Mouse (Mus musculus) lung, embryonic 15.5 days (tissue): Measurements from ENCODE around the gene Vmn2r25. TPM values are rescaled to one million over a fixed set of nuclear protein-coding genes. Genes with fewer than 3 reads are reported as not detected.
"Not testable (repeated sequence)": the region's sequence is repeated elsewhere in the genome, so short reads cannot be mapped to it uniquely, and the experiment has no call there.

Experiments
- ATAC-seq: fragments of 200-750 bp; cut with Nextera tagmentation; 2 replicates; pipeline ENCODE4 v1.8.0; 2017; ENCODE audit warnings: moderate number of reproducible peaks, borderline replicate concordance; ENCODE audit not compliant: low FRiP score, low TSS enrichment; ENCODE audit errors: extremely low read depth
- H3K27ac ChIP-seq: fragments of 300-500 bp; sonication (generic); 2 replicates; pipeline ENCODE4 v1.5.1; 2015; ENCODE audit warnings: moderate library complexity, mild to moderate bottlenecking, inconsistent platforms
- H3K27me3 ChIP-seq: fragments of 300-500 bp; sonication (generic); 2 replicates; pipeline ENCODE4 v1.6.1; 2015; ENCODE audit warnings: inconsistent platforms
- H3K36me3 ChIP-seq: fragments of 300-500 bp; sonication (generic); 2 replicates; pipeline ENCODE4 v1.6.1; 2015; ENCODE audit warnings: inconsistent platforms
- H3K4me1 ChIP-seq: fragments of 300-500 bp; sonication (generic); 2 replicates; pipeline ENCODE4 v1.6.1; 2015; ENCODE audit warnings: inconsistent platforms
- H3K4me2 ChIP-seq: fragments of 300-500 bp; sonication (generic); 2 replicates; pipeline ENCODE4 v1.6.1; 2015; ENCODE audit warnings: inconsistent platforms, mild to moderate bottlenecking, moderate library complexity
- H3K4me3 ChIP-seq: fragments of 300-500 bp; sonication (generic); 2 replicates; pipeline ENCODE4 v1.5.1; 2015; ENCODE audit warnings: mild to moderate bottlenecking, inconsistent platforms
- H3K9ac ChIP-seq: fragments of 300-500 bp; sonication (generic); 2 replicates; pipeline ENCODE4 v1.6.1; 2015; ENCODE audit warnings: inconsistent platforms
- H3K9me3 ChIP-seq: fragments of 300-500 bp; sonication (generic); 2 replicates; pipeline ENCODE4 v1.6.1; 2016; ENCODE audit warnings: inconsistent platforms
- WGBS: fragments of 180-500 bp; shearing (Covaris S2); methylation state at CpG from one replicate; pipeline ENCODE4 v1.1.7; 2015; 5-methylcytosine and 5-hydroxymethylcytosine counted together
- polyA plus RNA-seq: library from polyadenylated mRNA; unstranded; fragments of >200 nt; fragmentation: Nextera tagmentation; extraction: Ambion mirVana; gene quantifications from 2 replicates; pipeline ENCODE4 v1.2.1, GENCODE M21; 2015

Vmn2r25 gene
- polyA plus RNA-seq, result not detected in 2 replicates

DNA sequence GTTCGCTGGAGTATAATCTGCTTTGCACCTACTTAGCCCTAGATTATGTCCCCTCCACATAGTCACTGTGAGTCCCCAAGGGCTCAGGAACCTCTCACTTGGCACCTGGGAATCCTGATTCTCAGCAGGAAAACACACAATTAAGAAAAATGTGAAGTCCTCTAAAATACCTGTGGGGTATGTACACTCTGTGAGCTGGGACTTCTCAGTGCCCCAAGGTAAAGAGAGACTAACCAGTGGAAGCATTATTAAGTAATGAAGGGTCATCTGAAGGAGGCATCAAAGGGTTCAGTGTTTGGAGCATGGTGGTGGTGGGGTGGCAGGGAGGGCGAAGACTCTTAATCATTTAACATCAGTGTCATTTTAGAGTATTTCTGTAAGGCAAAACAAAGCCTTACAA lies at the start of gene Vmn2r25:
Gene Vmn2r25 (minus strand): TSS at position 101 of the 400 bp plus-strand sequence.
- 47% methylated on average over 2 of the region's 2 CpGs for WGBS
- not testable (repeated sequence) for H3K4me1 ChIP-seq, H3K4me2 ChIP-seq, H3K36me3 ChIP-seq, H3K9me3 ChIP-seq, H3K4me3 ChIP-seq, H3K27me3 ChIP-seq, ATAC-seq, H3K27ac ChIP-seq, H3K9ac ChIP-seq

DNA sequence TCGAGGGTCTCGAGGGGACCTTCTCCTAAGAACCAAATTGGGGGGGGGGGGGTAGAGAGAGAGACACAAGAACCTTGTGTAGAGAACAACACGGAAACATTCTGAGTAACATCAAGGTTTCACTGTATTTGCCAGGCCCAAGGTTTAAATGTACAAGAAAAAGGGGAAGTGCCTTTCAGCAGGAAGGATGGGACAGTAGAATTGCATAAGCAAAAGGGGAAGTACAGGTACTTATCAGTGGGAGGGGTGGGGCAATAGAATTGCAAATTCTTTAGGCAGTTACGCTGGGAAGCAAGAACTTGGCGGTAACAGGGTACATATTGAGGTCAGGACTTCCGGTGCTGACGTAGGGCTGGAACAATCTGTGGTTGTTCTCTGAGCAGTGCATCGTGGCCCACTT lies 33.3 kb downstream of the Vmn2r25 start:
- H3K36me3 ChIP-seq, result no peaks in the 10 kb centered on the region
- 79% methylated on average over 8 of the region's 8 CpGs for WGBS
- no peaks in the 10 kb centered on the region for H3K27me3 ChIP-seq
- no peak for ATAC-seq
- no peak overlapping the region for H3K9ac ChIP-seq
- no peak overlapping the region for H3K27ac ChIP-seq
- H3K4me1 ChIP-seq, result no peaks in the 10 kb centered on the region
- no peak overlapping the region for H3K4me2 ChIP-seq
- H3K9me3 ChIP-seq, result no peaks in the 10 kb centered on the region
- no peak overlapping the region for H3K4me3 ChIP-seq

DNA sequence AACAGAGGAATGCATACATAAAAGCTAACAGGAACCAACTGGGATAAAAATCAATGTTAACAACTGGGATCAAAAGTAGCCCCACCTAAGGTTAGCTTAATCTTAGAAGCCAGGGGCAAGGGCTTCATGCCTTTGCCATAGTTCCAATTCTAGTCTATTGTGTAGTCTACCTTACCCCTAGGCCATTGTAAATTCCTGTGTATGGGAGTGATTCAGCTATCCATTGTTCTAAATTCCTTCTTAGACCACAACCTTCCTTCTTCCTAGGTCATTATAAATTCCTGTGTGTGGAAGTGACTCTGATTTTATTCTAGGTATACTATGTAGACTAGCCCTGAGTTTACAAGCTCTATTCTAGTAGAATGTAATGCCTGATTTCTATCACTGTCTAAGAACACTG lies 43.0 kb downstream of the Vmn2r25 start:
- H3K36me3 ChIP-seq, H3K9ac ChIP-seq, H3K4me2 ChIP-seq, H3K27me3 ChIP-seq, H3K27ac ChIP-seq, H3K4me3 ChIP-seq, H3K9me3 ChIP-seq, ATAC-seq, H3K4me1 ChIP-seq: not testable (repeated sequence)

DNA sequence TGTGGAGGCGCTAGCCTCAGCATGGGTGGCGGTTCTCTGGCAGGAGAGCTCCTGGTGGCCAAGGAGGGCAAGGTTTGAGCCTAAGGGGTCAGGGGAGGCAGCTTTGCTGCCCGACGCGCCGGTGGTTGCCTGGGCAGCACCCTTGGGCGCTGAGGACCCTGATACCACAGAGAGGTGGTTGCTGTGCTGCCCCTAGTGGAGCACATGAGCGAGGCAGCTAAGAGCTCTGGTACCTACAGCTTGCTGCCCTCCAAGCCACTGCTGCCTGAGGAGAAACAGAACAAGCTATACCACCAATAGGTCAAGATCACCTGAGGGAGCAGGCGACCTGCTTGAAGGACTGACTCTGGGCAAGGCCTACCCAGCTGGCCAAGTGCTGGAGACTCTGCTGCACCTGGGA lies 59.5 kb downstream of the Vmn2r25 start:
- Histone ChIP-seq H3K27me3 (no peaks in the 10 kb centered on the region), H3K36me3 (no peaks in the 10 kb centered on the region), H3K4me2 (no peak overlapping the region), H3K4me3 (no peak overlapping the region), H3K4me1 (no peaks in the 10 kb centered on the region), H3K27ac (no peak overlapping the region), H3K9me3 (no peaks in the 10 kb centered on the region), H3K9ac (no peak overlapping the region)
- no peak for ATAC-seq
- WGBS, result 28% methylated on average over 9 of the region's 9 CpGs

DNA sequence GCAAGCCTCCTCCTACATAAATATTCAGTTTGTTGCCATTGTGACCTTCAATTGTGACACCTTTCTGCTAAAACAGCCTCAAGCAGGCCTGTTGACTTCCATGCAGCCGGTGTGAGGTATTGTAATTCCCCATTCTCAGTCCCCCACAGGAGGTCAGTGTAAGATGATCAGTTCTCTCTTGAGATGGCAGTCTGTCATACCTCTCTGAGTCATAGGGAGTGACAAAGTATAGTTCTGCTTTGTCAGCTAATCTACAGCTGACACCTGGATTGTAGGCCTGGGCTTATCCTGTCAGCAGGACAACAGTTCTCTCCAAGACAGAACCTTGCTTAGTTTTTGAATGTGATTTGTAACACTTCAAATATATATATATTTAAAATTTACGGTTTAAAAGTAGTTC lies 68.4 kb downstream of the Vmn2r25 start:
- no peak for ATAC-seq
- Histone ChIP-seq H3K36me3 (no peaks in the 10 kb centered on the region), H3K27ac (no peak overlapping the region), H3K4me3 (no peak overlapping the region), H3K4me2 (no peak overlapping the region), H3K4me1 (no peaks in the 10 kb centered on the region), H3K9ac (no peak overlapping the region), H3K9me3 (no peaks in the 10 kb centered on the region), H3K27me3 (no peaks in the 10 kb centered on the region)
- 64% methylated on average over 2 of the region's 2 CpGs for WGBS

DNA sequence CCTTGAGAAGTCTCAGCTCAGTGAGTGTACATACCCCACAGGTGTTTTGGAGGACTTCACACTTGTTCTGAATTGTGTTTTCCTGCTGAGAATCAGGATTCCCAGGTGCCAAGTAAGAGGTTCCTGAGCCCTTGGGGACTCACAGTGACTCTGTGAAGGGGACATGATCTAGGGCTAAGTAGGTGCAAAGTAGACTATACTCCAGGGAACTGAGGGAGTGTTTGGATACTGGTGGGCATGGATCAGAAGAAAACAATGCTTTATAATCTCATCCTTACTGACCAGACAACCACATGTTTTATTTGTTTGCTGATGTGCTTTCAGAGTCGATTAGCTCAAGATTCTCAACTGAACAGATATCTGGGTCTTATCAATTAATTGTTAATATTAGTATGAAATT lies 74.7 kb downstream of the Vmn2r25 start, which contains the start of gene Vmn2r24:
Gene Vmn2r24 (plus strand): TSS at position 301 of the 400 bp plus-strand sequence.
- Histone ChIP-seq H3K4me1 (no peaks in the 10 kb centered on the region), H3K9ac (no peak within 1 kb of the TSS), H3K36me3 (no peaks in the 10 kb centered on the region), H3K9me3 (no peaks in the 10 kb centered on the region), H3K27ac (no peak within 1 kb of the TSS), H3K27me3 (no peaks in the 10 kb centered on the region), H3K4me3 (no peak within 1 kb of the TSS), H3K4me2 (no peak within 1 kb of the TSS)
- ATAC-seq, result no peak
- WGBS, result 67% methylated on average over 1 of the region's 1 CpGs

Other genes starting within 250 kb of the Vmn2r25 start
- not detected in 2 replicates for gene Vmn2r22, start 202.7 kb downstream of the Vmn2r25 start, polyA plus RNA-seq
- not detected in 2 replicates for gene Vmn2r23, start 150.8 kb downstream of the Vmn2r25 start, polyA plus RNA-seq
- gene Vmn2r24, start 74.6 kb downstream of the Vmn2r25 start, polyA plus RNA-seq, result not detected in 2 replicates
- not detected in 2 replicates for gene Vmn2r26, start 171.1 kb upstream of the Vmn2r25 start, polyA plus RNA-seq